Mouse (Mus musculus) ES-Bruce4 (cell line): Measurements from ENCODE around the gene Fam107b.

Experiments used
- CTCF ChIP-seq: IDR thresholded peaks from one replicate; pipeline ENCODE4 v1.8.1; 2011; ENCODE audit warnings: low read depth, low read length
- EP300 ChIP-seq: IDR thresholded peaks from 2 replicates; pipeline ENCODE4 v1.6.1; 2011; ENCODE audit warnings: low read depth, low read length; ENCODE audit not compliant: insufficient read depth
- POLR2A ChIP-seq: IDR thresholded peaks from one replicate; pipeline ENCODE4 v1.8.1; 2011; ENCODE audit warnings: low read length; ENCODE audit not compliant: insufficient read depth

DNA sequence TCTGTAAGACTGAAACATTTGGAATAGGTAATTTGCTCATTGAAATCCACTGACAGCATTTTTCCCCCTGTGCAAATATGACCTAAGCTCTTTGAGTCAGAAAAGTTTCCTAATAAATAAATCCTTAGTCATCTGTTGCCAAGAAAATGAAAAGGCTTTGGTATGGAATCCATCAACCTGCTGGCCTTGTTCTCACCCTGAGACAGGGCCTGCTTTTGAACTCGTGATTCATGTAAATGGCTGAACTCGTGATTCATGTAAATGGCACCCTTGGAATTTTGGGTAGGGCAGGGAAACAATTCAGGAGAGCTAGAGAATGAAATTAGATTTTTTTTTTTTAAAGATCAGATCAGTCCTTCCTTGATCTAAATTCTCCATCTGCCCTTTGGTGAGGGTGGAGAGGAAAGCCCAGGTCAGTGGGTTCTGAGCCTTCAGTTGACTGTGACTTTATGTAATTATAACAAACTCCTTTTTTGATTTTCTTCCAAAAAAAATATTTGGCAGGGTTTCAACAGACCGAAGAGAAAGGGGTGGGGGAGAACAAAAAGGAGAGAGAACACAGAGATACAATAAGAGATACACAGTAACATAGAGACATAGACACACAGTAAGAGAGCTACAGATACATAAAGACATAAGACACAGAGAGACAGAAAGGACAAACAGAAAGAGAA lies 142.2 kb downstream of the Fam107b start:
- TF ChIP-seq CTCF (no peak), POLR2A (no peak), EP300 (no peak)
